Mouse (Mus musculus) B cell, adult 62 days (primary cell): ENCODE measurements around the gene Thegl. TPM values are rescaled to one million over a fixed set of nuclear protein-coding genes. Genes with fewer than 3 reads are reported as not detected.

Experiments
- total RNA-seq: library from RNA; stranded (reverse); gene quantifications from 4 replicates; pipeline ENCODE4 v1.2.4, GENCODE M21; 2023

The Thegl gene
- 0.31 to 0.76 TPM in 2 of 4 replicates, not detected in the others for total RNA-seq

DNA sequence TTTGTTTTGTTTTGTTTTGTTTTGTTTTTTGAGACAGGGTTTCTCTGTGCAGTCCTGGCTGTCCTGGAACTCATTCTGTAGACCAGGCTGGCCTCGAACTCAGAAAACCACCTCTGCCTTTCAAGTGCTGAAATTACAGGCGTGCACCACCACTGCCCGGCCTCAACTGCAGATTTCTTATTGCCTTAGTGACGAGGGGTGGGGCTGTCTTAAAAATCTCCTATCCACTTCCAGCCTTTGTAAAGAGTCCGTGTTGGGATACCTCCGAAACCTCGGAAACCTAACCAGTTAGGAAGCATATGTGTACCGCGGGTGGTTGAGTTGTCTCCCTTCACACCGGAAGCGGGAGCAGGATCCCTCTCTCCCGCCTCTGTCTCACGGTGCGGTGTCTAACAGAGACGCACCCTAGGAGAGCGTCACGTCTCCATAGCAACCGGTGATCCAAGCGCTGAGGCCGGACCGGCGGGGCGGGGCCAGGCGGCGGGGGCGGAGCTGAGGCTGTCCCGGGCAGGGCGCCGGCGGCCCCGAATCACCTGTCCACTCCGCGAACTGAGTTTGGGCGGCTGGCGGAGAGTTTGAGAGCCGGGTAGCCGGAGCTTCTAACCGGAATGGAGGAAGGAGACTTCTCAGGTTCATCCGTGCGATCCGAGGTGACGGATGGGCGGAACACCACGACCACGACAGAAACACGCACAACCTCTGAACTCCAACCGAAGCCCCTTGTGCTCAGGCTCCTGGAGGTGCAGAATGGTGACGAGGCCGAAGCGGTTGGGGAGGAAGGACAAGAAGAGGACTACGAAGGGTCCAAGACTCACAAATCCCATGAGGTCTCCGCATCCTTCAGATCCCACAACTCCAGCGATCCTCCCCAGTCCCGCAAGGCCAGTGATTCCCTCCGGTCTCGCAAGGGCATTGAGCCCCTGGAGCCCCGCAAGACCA lies at the start of gene Thegl:
Gene Thegl (plus strand): TSS at position 480 of the 939 bp plus-strand sequence.

DNA sequence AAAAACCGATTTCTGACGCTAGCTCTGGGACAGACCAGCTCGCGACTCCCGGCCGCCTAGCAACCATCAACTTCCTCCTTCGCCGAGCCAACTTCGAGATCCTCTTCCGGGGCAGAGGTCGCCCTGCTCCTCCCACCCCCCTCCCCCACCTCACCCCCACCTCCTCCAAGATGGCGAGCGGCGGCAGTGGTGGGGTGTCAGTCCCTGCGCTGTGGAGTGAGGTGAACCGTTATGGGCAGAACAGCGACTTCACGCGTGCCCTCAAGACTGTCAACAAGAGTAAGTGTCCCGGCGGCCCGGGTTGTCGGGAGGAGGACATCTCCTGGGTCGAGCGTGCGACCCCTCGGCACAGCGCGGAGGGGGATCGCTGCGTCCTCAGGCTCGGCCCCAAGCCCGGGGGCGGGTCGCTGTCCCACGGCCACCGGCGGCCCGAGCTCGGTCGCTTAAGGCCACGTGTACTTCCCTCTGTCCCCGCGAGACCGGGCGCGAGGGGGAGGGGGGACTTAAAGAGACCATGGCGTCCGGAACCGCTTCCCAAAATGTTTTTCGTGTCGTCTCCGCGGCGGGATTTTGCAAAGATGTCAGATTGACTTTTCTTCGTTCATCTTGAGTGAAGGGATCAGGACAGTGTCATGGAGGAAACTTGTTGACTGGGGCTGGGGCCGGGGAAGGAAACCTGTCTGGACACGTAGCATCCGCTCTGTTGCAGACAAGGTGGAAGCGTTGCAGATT lies 41.1 kb upstream of the Thegl start, which contains the start of gene Srp72:
Gene Srp72 (plus strand): TSS at position 130 of the 732 bp plus-strand sequence.

DNA sequence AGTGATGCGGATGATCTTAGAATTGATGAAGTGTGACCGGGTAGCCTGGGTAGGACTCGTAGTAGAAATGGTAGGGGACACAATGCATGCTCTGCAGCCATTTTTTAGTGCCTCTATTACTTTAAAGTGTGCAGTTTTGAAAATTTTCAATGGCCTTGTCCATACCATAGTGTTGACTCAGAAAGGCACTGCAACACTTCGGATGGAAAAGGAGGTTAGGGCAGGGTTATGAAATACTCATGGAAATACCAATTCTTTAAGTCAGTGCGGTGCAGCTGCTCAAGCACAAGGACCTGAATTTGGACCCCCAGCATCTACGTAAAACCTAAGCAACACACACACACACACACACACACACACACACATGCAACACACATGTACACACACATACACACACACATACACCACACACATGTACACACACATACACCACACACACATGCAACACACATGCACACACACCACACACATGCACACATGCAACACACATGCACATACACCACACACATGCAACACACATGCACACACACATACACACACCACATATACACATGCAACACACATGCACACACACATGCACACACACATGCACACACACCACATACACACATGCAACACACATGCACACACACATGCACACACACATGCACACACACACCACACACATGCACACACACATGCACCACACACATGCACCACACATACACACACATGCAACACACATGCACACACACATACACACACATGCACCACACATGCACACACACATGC lies 11.6 kb upstream of the Thegl start, which contains the start of gene Arl9:
Gene Arl9 (plus strand): TSS at position 5 of the 771 bp plus-strand sequence.

Other genes starting within 250 kb of the Thegl start
- gene Aasdh, start 110.5 kb upstream of the Thegl start, total RNA-seq = 24.9 to 37.6 TPM (median 30.8 TPM) in 4 replicates
- 65.7 to 75.7 TPM (median 73.0 TPM) in 4 replicates for gene Paics, start 64.7 kb upstream of the Thegl start, total RNA-seq
- gene Ppat, start 64.4 kb upstream of the Thegl start, total RNA-seq = 18.0 to 21.7 TPM (median 19.8 TPM) in 4 replicates
- gene Srp72, start 41.3 kb upstream of the Thegl start, total RNA-seq = 133 to 153 TPM (median 144 TPM) in 4 replicates
- gene Arl9, start 12.0 kb upstream of the Thegl start, total RNA-seq = 1.3 to 4.2 TPM (median 3.3 TPM) in 3 of 4 replicates, not detected in the other
- gene Hopx, start 99.1 kb downstream of the Thegl start, total RNA-seq = 16.8 to 27.3 TPM (median 20.5 TPM) in 4 replicates
- gene Spink2, start 195.4 kb downstream of the Thegl start, total RNA-seq = not detected in 4 replicates
- 64.6 to 76.6 TPM (median 67.4 TPM) in 4 replicates for gene Rest, start 249.5 kb downstream of the Thegl start, total RNA-seq